Mouse (Mus musculus) urinary bladder, postnatal 10 days (tissue): Measurements from ENCODE around the gene Gm9944.

Experiments
- DNase-seq: peaks from one replicate; pipeline ENCODE4 v3.0.0; 2022; ENCODE audit warnings: low spot score

Gm9944 gene

DNA sequence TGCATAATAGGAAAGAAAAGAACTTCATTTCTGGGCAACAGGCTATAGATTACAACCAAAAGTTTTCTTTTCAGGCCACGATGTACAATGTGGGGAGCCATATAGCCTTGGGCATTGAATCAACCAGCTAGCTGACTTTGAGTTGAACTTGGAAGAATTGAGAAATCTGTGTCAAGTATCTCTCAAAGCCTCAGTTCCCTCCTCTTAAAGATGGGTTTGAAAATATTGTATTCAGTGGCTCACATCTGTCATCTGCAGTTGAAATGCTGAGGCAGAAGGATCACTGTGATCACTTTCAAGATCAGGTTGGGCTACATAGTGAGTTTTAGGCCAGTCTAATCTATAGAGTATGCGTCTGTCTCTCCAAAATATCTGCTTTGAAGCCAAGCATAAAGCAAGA is at the start of gene Gm9944:
Gene Gm9944, minus strand, starts transcription at position 101 of the 400 bp plus-strand sequence.
- DNase-seq = no peak

DNA sequence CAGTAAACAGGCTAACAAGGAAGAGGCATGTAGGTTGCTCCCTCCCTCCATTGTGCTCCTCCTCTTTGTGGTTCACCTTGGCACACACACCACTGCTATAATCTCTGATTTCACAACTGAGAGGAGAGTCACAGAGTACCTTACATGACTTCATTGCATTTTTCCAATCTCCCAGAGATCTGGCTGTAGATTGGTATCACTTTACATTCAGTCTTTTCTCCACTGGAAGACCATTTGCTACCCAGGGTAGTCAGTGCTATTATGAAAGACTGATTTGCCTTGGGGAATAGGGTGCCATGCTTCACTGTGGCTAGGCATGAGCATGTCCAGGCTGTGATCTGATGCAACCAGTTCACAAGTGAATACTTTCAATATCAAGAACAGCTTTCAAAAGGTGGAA is 40.2 kb upstream of the Gm9944 start:
- DNase-seq = no peak

DNA sequence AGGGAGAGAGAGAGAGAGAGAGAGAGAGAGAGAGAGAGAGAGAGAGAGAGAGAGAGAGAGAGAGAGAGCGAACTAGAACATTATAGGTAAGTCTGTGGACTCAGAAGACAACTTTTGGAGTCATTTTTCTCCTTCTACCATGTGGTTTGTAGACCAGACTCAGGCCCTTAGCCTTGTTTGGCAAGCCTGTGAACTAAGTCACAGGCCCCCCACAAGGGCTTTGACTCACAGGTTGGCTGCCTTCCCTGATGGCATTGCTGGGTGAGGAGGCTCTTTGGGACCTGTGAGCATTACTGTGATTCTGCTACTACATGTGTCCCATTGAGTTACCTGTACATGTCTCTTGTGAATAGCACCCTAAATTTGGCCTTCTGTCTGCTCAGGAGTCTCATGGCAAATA is 15.0 kb upstream of the Gm9944 start:
- no peak for DNase-seq

DNA sequence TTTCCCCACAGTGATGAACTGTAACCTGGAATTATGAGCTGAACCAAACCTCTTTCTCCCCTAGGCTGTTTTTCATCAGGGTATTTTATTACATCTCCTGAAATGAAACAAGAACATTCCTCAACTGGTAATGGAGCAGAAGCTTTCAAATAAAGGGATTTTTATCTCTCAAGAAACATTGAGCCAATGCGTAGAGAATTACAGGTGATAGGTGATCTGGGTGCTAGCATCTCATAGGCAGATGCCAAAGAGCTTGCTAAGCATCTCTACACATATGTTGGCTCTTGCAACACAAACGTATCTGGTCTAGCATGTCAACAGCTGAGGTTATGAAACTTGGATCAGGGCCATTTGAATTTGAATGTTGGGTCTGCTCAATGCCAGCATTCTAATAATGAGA is 12.1 kb upstream of the Gm9944 start:
- DNase-seq = no peak

DNA sequence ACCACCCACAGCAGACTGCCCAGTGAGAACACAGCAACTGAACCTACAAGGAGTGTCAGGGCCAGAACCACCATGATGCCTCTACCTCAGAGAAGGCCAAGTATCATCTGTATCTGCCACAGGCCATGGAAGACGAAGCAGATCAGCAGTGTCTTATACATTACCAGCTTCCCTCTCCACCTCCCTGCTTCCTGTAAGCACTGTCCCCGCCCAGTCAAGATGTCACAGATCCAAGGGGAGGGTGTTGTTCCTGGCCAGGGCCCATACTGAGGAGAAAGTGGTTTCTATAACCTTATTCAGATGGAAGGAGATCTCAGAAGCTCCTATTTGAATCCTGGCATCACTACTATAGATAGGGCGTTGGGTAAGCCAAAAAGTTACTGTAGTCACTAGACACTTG is 10.5 kb upstream of the Gm9944 start, which contains the start of gene Aadacl3:
Gene Aadacl3, minus strand, starts transcription at position 101 of the 400 bp plus-strand sequence.
- no peak for DNase-seq

DNA sequence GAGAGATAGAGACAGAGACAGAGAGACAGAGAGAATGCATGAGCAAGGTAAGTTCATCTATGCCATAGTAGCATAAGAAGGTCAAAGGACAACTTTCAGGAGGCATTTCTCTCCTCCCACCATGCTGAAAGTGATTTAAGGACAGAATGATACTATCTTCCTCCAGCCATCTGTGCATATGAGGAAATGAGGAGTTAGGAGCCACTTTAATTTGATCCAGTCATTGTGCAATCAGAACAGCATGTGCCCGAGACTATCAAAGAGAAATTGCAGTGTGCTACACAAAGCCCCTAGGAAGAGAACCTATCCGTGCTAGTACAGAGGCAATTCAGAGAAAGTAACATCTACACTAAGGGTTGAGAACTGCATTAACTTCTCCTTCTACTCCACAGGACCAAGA is 4.6 kb downstream of the Gm9944 start:
- DNase-seq = no peak

DNA sequence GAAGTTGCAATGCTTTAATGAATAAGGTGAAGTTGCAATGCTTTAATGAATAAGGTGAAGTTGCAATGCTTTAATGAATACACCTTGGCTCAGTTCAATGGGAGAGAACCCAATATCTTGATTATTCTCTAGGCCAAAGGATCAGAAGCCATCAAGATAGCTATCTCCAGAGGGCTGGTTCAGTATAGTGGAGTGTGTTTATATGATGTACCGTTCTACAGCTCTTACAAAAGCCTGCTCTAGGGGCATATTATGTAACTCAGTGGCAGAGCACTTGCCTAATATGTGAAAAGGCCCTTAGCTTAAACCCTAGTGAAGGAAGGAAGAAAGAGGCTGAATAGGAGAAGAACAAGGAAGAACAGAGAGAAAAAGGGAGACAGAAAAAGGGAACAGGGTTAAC is 11.5 kb downstream of the Gm9944 start:
- DNase-seq = no peak

DNA sequence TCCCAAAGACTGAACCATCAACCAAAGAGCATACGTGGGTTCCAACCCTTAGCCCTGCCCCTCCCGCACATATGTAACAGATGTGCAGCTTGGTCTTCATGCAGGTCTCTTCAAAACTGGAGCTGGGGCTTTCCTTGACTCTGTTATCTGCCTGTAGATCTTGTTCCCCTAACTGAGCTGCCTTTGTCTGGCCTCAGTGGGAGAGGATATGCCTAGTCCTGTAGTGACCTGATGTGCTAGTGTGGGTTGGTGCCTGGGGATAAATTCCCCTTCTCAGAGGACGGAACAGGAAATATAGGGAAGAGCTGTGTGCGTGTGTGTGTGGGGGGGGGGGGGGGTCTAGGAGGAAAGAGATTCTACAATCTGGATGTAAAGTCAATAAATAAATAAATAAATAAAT is 12.0 kb downstream of the Gm9944 start:
- DNase-seq = no peak

DNA sequence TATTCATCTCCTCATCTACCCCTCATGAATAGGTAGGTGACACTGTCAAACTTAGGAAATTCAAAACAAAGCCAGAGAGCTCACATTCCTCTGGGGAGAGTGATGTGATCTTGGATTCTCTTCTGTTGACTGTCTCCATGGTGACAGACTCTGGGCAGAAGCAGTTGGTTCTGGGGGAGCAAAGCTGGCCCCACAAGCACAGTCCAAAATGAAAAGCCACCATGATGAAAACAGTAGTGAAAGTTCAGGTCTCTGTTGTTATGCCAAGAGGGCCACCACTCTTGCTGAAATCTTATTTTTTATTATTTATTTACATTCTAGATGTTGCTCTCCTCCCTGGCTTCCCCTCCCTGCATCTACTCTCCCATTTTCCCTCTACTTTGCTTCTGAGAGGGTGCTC is 14.4 kb downstream of the Gm9944 start, which contains the start of gene 1700012P22Rik:
Gene 1700012P22Rik, minus strand, starts transcription at position 101 of the 400 bp plus-strand sequence.
- no peak for DNase-seq

DNA sequence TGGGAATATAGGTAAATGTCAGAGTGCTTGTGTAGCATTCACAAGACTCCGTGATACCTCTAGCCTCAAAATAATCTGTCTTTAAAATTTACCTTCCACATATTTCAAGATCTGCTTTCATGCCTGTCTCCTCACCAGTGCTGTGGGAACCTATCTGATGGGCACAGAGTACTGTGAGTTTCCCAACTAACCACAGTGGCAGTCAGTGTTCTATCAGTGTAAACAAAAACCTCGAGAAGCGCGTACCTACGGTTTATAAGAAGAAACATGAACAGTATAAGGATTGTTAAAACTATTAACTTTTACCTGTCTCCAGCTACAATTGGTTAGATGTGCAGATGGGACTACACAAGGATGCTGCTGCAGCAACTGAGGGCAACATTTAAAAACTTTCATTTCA is 19.9 kb downstream of the Gm9944 start:
- DNase-seq = no peak

DNA sequence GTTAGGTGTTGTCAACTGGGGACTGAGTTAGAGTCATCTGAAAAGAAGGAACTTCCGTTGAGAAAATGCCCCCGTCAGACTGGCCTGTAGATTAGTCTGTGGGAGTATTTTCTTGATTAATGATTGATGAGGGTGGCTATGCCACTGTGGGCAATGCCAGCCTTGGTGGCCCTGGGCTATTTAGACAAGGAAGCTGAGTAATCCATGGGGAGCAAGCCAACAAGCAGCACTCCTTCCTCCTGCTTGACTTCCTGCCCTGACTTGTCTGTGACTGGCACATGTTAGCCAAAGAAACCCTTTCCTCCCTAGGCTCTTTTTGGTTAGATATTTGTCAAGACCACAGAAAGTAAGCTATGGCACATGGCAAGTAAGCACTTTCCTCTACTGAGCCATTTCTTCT is 22.4 kb downstream of the Gm9944 start:
- no peak for DNase-seq

DNA sequence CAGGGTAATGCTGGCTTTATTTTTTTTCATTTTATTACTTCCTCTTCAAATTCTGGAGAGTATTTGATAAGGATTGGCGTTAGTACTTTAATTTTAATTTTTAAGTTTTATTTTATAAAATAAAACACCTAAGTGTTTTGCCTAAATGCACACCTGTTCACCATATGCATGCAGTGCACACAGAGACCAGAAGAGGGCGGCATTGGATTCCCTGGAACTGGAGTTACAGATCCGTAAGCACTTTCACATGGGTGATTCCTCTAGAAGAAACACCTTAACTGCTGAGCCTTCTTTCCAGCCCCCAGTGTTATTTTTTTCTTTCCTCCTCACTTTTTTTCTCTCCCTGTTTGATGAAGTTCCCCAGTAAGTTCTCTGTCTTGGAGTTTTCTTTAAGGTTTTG is 24.2 kb downstream of the Gm9944 start:
- no peak for DNase-seq

DNA sequence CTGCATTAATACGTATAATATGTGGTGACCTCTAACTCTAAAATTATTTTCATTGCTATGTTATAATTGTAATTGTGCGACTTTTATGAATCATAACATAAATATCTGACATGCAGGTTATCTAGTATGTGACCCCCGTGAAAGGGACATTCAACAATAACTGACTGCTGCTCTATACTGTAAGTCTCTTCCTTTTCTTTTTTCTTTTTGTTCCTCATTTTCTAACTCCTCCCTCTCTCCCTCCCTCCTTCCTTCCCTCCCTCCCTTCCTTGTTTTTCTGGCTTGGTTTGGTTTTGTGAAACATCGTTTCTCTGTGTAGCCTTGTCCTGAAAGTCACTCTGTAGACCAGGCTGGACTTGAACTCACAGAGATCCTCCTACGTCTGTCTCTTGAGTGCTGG is 28.5 kb downstream of the Gm9944 start:
- DNase-seq = no peak

DNA sequence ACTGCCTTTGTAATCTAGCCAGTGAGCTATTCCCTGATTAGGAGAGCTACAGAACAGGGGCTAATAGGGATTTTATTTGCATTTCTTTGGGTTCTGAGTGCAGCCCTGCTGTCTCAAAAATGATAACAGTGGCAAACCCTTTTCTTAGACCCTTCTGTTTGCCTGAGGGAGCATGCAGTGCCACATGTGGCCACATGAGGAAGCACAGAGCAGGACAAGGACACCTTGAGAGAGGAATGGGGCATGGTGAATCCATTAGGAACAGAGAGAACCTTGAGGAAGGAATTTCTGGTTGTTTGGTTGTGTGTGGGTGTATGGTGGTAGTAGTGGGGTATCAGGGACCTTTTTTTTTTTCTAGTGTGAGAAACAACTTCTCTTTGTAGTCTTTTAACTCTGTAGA is 32.5 kb downstream of the Gm9944 start:
- DNase-seq = no peak

DNA sequence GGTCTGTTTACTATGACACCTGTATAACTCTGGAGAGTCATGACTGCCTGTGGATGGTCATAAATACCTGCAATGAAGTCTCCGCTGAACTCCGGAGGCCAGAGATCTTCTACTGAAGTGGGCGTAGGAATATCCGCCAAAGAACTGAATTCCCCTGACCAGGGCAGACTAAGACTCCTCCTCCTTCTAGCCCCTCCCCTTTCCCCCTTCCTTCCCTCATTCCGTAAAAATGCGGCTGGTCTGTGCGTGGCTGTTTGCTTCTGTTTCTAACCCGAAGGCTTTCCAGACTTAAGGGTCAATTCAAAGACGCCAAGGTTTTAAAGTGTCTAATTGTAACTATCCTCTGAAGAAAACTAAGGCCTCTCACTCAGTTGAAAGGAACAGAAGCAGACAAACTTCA is 44.8 kb downstream of the Gm9944 start, which contains the start of gene Pramef12:
Gene Pramef12, minus strand, starts transcription at position 175 of the 400 bp plus-strand sequence.
- no peak for DNase-seq

DNA sequence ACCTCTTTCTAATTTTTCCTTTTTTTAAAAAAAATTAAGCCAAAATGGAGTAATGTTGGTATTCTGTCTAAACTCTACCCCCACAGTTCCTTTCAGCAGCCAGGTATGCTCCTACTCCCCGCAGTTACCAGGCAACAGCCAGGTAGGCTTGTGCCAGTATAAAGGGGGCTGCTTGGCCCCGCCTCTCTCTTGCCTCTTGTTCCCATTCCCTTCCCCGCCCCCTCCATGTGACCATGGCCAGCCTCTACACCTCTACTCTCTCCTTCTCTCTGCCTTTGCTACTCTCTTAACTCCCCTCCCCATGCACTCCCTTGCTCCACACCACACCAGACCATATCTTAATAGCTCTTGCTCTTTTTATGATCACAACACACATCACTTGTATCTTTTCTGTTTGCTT is 46.9 kb downstream of the Gm9944 start:
- DNase-seq = no peak

DNA sequence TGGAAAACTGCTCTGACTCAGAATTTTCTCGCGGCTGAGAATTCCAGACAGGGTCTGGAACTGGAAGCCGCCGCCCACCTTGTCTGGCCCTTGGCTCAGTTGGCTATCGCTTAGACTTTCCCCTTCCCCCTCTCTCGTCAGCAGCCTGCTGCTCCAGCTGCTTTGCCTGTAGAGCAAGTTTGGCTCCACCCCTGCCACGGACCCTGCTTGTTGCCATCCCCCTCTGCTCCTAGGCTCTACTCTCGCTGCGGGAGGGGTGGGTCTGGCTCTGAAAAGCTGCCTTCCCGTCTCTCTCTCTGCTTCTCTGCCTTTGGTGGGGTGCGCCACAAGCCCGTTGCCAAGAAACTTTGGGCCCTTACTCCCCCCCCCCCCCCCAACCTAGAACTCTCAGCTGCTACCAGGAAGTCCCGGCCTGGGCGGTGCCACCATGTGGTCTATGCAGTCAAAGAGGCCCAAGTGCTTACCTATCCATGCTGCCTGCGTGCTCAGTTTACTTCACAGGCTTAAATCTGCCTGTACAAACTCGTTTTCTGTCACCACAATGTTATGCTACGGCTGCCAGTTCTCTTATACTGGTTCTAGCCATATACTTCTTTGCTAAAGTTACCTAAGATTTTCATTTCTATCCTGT is 48.5 kb downstream of the Gm9944 start:
- no peak for DNase-seq
